Mouse (Mus musculus): Measurements from ENCODE around the gene Pitpnm1. TPM values are rescaled to one million over a fixed set of nuclear protein-coding genes. Genes with fewer than 3 reads are reported as not detected.
"Not testable (repeated sequence)": the region's sequence is repeated elsewhere in the genome, so short reads cannot be mapped to it uniquely, and the experiment has no call there.

Gene Pitpnm1
- polyA plus RNA-seq, 1 experiment from 2014 or later = 22.2 TPM

GRCm38 (mm10) chr19:4130106-4130505 lies 30.3 kb downstream of the Pitpnm1 start:
- no peaks in the 10 kb centered on the region for H3K27me3 ChIP-seq (ENCODE audit: insufficient read depth, low read length)
- H3K9me3 ChIP-seq (ENCODE audit: low read length) = no peaks in the 10 kb centered on the region
- H3K27ac ChIP-seq (ENCODE audit: low read length) = no peak overlapping the region
- H3K36me3 ChIP-seq (ENCODE audit: insufficient read depth, low read length) = peaks cover 34% of the 10 kb centered on the region
- H3K4me3 ChIP-seq (ENCODE audit: low read length) = no peak overlapping the region
- no peak for ATAC-seq (ENCODE audit: low FRiP score, low TSS enrichment)
- no peak overlapping the region for H3K4me2 ChIP-seq (replicated peaks; ENCODE audit: low read depth, low read length)
- peaks cover 13% of the 10 kb centered on the region for H3K4me1 ChIP-seq (ENCODE audit: insufficient read depth, low read length)
- WGBS = 67% methylated on average over 4 of the region's 4 CpGs
- no peak overlapping the region for H3K9ac ChIP-seq (replicated peaks; ENCODE audit: low read length)

GRCm38 (mm10) chr19:4131075-4131474 lies 31.3 kb downstream of the Pitpnm1 start:
- peaks cover 12% of the 10 kb centered on the region for H3K4me1 ChIP-seq (ENCODE audit: insufficient read depth, low read length)
- H3K9me3 ChIP-seq (ENCODE audit: low read length) = no peaks in the 10 kb centered on the region
- no peaks in the 10 kb centered on the region for H3K27me3 ChIP-seq (ENCODE audit: insufficient read depth, low read length)
- H3K4me3 ChIP-seq (ENCODE audit: low read length) = no peak overlapping the region
- H3K4me2 ChIP-seq (replicated peaks; ENCODE audit: low read depth, low read length) = no peak overlapping the region
- 87% methylated on average over 5 of the region's 5 CpGs for WGBS
- ATAC-seq (ENCODE audit: low FRiP score, low TSS enrichment) = no peak
- no peak overlapping the region for H3K9ac ChIP-seq (replicated peaks; ENCODE audit: low read length)
- no peak overlapping the region for H3K27ac ChIP-seq (ENCODE audit: low read length)
- peaks cover 34% of the 10 kb centered on the region for H3K36me3 ChIP-seq (ENCODE audit: insufficient read depth, low read length)

GRCm38 (mm10) chr19:4131768-4132167 lies 32.0 kb downstream of the Pitpnm1 start:
- 79% methylated on average over 2 of the region's 2 CpGs for WGBS
- Histone ChIP-seq H3K36me3 (ENCODE audit: insufficient read depth, low read length) (peaks cover 34% of the 10 kb centered on the region), H3K27ac (ENCODE audit: low read length) (no peak overlapping the region), H3K9ac (replicated peaks; ENCODE audit: low read length) (no peak overlapping the region), H3K9me3 (ENCODE audit: low read length) (no peaks in the 10 kb centered on the region), H3K4me2 (replicated peaks; ENCODE audit: low read depth, low read length) (no peak overlapping the region), H3K4me3 (ENCODE audit: low read length) (no peak overlapping the region), H3K27me3 (ENCODE audit: insufficient read depth, low read length) (no peaks in the 10 kb centered on the region), H3K4me1 (ENCODE audit: insufficient read depth, low read length) (peaks cover 7% of the 10 kb centered on the region)
- no peak for ATAC-seq (ENCODE audit: low FRiP score, low TSS enrichment)

GRCm38 (mm10) chr19:4134354-4134753 lies 34.6 kb downstream of the Pitpnm1 start:
- Histone ChIP-seq H3K4me1 (ENCODE audit: insufficient read depth, low read length) (no peaks in the 10 kb centered on the region), H3K9me3 (ENCODE audit: low read length) (no peaks in the 10 kb centered on the region), H3K27ac (ENCODE audit: low read length) (no peak overlapping the region), H3K27me3 (ENCODE audit: insufficient read depth, low read length) (no peaks in the 10 kb centered on the region), H3K4me2 (replicated peaks; ENCODE audit: low read depth, low read length) (no peak overlapping the region), H3K36me3 (ENCODE audit: insufficient read depth, low read length) (peaks cover 21% of the 10 kb centered on the region), H3K4me3 (ENCODE audit: low read length) (no peak overlapping the region), H3K9ac (replicated peaks; ENCODE audit: low read length) (no peak overlapping the region)
- no peak for ATAC-seq (ENCODE audit: low FRiP score, low TSS enrichment)
- WGBS = 88% methylated on average over 4 of the region's 4 CpGs

- H3K9ac ChIP-seq (replicated peaks; ENCODE audit: low read length); H3K4me1 ChIP-seq (ENCODE audit: insufficient read depth, low read length); H3K4me2 ChIP-seq (replicated peaks; ENCODE audit: low read depth, low read length); H3K27ac ChIP-seq (ENCODE audit: low read length); H3K9me3 ChIP-seq (ENCODE audit: low read length); ATAC-seq (ENCODE audit: low FRiP score, low TSS enrichment); H3K27me3 ChIP-seq (ENCODE audit: insufficient read depth, low read length); H3K4me3 ChIP-seq (ENCODE audit: low read length): not testable (repeated sequence)
- H3K36me3 ChIP-seq (ENCODE audit: insufficient read depth, low read length) = peaks cover 19% of the 10 kb centered on the region
- 77% methylated on average over 6 of the region's 6 CpGs for WGBS
Measured at GRCm38 (mm10) chr19:4135229-4135962, 35.6 kb downstream of the Pitpnm1 start.

GRCm38 (mm10) chr19:4135963-4136345 lies 36.2 kb downstream of the Pitpnm1 start:
- H3K27ac ChIP-seq (ENCODE audit: low read length); H3K27me3 ChIP-seq (ENCODE audit: insufficient read depth, low read length); ATAC-seq (ENCODE audit: low FRiP score, low TSS enrichment); H3K9me3 ChIP-seq (ENCODE audit: low read length); H3K4me2 ChIP-seq (replicated peaks; ENCODE audit: low read depth, low read length); H3K9ac ChIP-seq (replicated peaks; ENCODE audit: low read length); H3K4me3 ChIP-seq (ENCODE audit: low read length); H3K4me1 ChIP-seq (ENCODE audit: insufficient read depth, low read length): not testable (repeated sequence)
- H3K36me3 ChIP-seq (ENCODE audit: insufficient read depth, low read length) = peaks cover 18% of the 10 kb centered on the region
- 12% methylated on average over 8 of the region's 8 CpGs for whole genome bisulfite sequencing

GRCm38 (mm10) chr19:4136463-4136862 lies 36.7 kb downstream of the Pitpnm1 start:
- no peaks in the 10 kb centered on the region for H3K4me1 ChIP-seq (ENCODE audit: insufficient read depth, low read length)
- H3K27ac ChIP-seq (ENCODE audit: low read length) = no peak overlapping the region
- no peak overlapping the region for H3K4me3 ChIP-seq (ENCODE audit: low read length)
- 82% methylated on average over 5 of the region's 5 CpGs for WGBS
- no peaks in the 10 kb centered on the region for H3K27me3 ChIP-seq (ENCODE audit: insufficient read depth, low read length)
- no peak overlapping the region for H3K9ac ChIP-seq (replicated peaks; ENCODE audit: low read length)
- no peak overlapping the region for H3K4me2 ChIP-seq (replicated peaks; ENCODE audit: low read depth, low read length)
- no peaks in the 10 kb centered on the region for H3K9me3 ChIP-seq (ENCODE audit: low read length)
- no peak for ATAC-seq (ENCODE audit: low FRiP score, low TSS enrichment)
- H3K36me3 ChIP-seq (ENCODE audit: insufficient read depth, low read length) = peaks cover 14% of the 10 kb centered on the region

GRCm38 (mm10) chr19:4137913-4138312 lies 38.1 kb downstream of the Pitpnm1 start:
- Histone ChIP-seq H3K9me3 (ENCODE audit: low read length) (no peaks in the 10 kb centered on the region), H3K4me2 (replicated peaks; ENCODE audit: low read depth, low read length) (no peak overlapping the region), H3K4me1 (ENCODE audit: insufficient read depth, low read length) (0 out of 2 replicates have a peak, but pooled peaks cover 3% of the 10 kb centered on the region), H3K36me3 (ENCODE audit: insufficient read depth, low read length) (no peaks in the 10 kb centered on the region), H3K4me3 (ENCODE audit: low read length) (no peak overlapping the region), H3K27ac (ENCODE audit: low read length) (no peak overlapping the region), H3K9ac (replicated peaks; ENCODE audit: low read length) (no peak overlapping the region), H3K27me3 (ENCODE audit: insufficient read depth, low read length) (no peaks in the 10 kb centered on the region)
- WGBS = 78% methylated on average over 5 of the region's 5 CpGs
- no peak for ATAC-seq (ENCODE audit: low FRiP score, low TSS enrichment)

GRCm38 (mm10) chr19:4139446-4139845 lies 39.6 kb downstream of the Pitpnm1 start, which contains the start of gene Gpr152:
Gene Gpr152 (plus strand): TSS chr19:4139787.
- WGBS = 86% methylated on average over 2 of the region's 2 CpGs
- ATAC-seq (ENCODE audit: low FRiP score, low TSS enrichment) = no peak
- H3K9ac ChIP-seq (replicated peaks; ENCODE audit: low read length) = no peak within 1 kb of the TSS
- H3K27me3 ChIP-seq (ENCODE audit: insufficient read depth, low read length) = no peaks in the 10 kb centered on the region
- H3K4me2 ChIP-seq (replicated peaks; ENCODE audit: low read depth, low read length) = no peak within 1 kb of the TSS
- 0 out of 2 replicates have a peak, but pooled peaks cover 3% of the 10 kb centered on the region for H3K4me1 ChIP-seq (ENCODE audit: insufficient read depth, low read length)
- no peaks in the 10 kb centered on the region for H3K9me3 ChIP-seq (ENCODE audit: low read length)
- no peak within 1 kb of the TSS for H3K4me3 ChIP-seq (ENCODE audit: low read length)
- no peaks in the 10 kb centered on the region for H3K36me3 ChIP-seq (ENCODE audit: insufficient read depth, low read length)
- no peak within 1 kb of the TSS for H3K27ac ChIP-seq (ENCODE audit: low read length)

- no peak overlapping the region for H3K27ac ChIP-seq (ENCODE audit: low read length)
- H3K4me1 ChIP-seq (ENCODE audit: insufficient read depth, low read length) = 0 out of 2 replicates have a peak, but pooled peaks cover 3% of the 10 kb centered on the region
- H3K36me3 ChIP-seq (ENCODE audit: insufficient read depth, low read length) = no peaks in the 10 kb centered on the region
- no peaks in the 10 kb centered on the region for H3K27me3 ChIP-seq (ENCODE audit: insufficient read depth, low read length)
- no peaks in the 10 kb centered on the region for H3K9me3 ChIP-seq (ENCODE audit: low read length)
- H3K4me2 ChIP-seq (replicated peaks; ENCODE audit: low read depth, low read length) = no peak overlapping the region
- ATAC-seq (ENCODE audit: low FRiP score, low TSS enrichment) = no peak
- H3K4me3 ChIP-seq (ENCODE audit: low read length) = no peak overlapping the region
- no peak overlapping the region for H3K9ac ChIP-seq (replicated peaks; ENCODE audit: low read length)
- WGBS = 64% methylated on average over 6 of the region's 6 CpGs
Measured at GRCm38 (mm10) chr19:4140147-4140546, 40.3 kb downstream of the Pitpnm1 start.

Measured in kidney, embryonic 16.5 days (tissue).